Comparison of ENCODE assay signal across 14 mouse cellular contexts in genomic region chr15:56077081-56077480, GRCm38 (mm10).
DNase-seq lines count a peak whose midpoint lies in the region; ATAC-seq and TF ChIP-seq lines count a peak whose summit lies in the region.
"Had no signal": no experiment of that assay in that cellular context is flagged by ENCODE, and none has a peak within 500 bp of the region (broad histone marks: within the 10 kb centered on the region; RNA-seq: fewer than 3 reads in every experiment).

No protein-coding gene starts in this region.

- peaks cover 14% of the 10 kb centered on the region for H3K4me1 ChIP-seq in midbrain, embryonic 13.5 days (replicated peaks)
- peaks cover 8% of the 10 kb centered on the region for H3K4me1 ChIP-seq in midbrain, embryonic 10.5 days
- H3K4me1 ChIP-seq in limb, embryonic 12.5 days (replicated peaks): peaks cover 25% of the 10 kb centered on the region
- H3K4me1 ChIP-seq: liver, embryonic 13.5 days; lung, embryonic 15.5 days had no signal

- no peak overlapping the region for H3K27ac ChIP-seq in midbrain, embryonic 13.5 days
- no peak overlapping the region for H3K27ac ChIP-seq in midbrain, embryonic 10.5 days (replicated peaks)
- H3K27ac ChIP-seq in limb, embryonic 12.5 days: peak overlapping the region; percentile 83
- H3K27ac ChIP-seq in layer of hippocampus, adult 2 months: no peak overlapping the region
- H3K27ac ChIP-seq: liver, embryonic 13.5 days; lung, embryonic 15.5 days; macrophage had no signal

- ATAC-seq in midbrain, embryonic 13.5 days: peak; percentile 32; the same call in 1 of the 2 replicates
- no peak for ATAC-seq in limb, embryonic 12.5 days (ENCODE audit: insufficient number of reproducible peaks, insufficient read depth, low FRiP score, low TSS enrichment, low read depth)
- ATAC-seq: CD4-positive, CD25-positive, alpha-beta regulatory T cell, adult 4 months had no signal

- H3K36me3 ChIP-seq in midbrain, embryonic 13.5 days: no peaks in the 10 kb centered on the region
- no peaks in the 10 kb centered on the region for H3K36me3 ChIP-seq in midbrain, embryonic 10.5 days
- no peaks in the 10 kb centered on the region for H3K36me3 ChIP-seq in limb, embryonic 12.5 days
- H3K36me3 ChIP-seq: G1E; liver, embryonic 13.5 days; lung, embryonic 15.5 days had no signal

- 0 out of 2 replicates have a peak, but pooled peaks cover 4% of the 10 kb centered on the region for H3K9me3 ChIP-seq in midbrain, embryonic 13.5 days
- no peaks in the 10 kb centered on the region for H3K9me3 ChIP-seq in midbrain, embryonic 10.5 days (replicated peaks)
- 0 out of 2 replicates have a peak, but pooled peaks cover 4% of the 10 kb centered on the region for H3K9me3 ChIP-seq in limb, embryonic 12.5 days
- H3K9me3 ChIP-seq: G1E; liver, embryonic 13.5 days; lung, embryonic 15.5 days had no signal

- H3K4me3 ChIP-seq in midbrain, embryonic 13.5 days (replicated peaks): no peak overlapping the region
- no peak overlapping the region for H3K4me3 ChIP-seq in midbrain, embryonic 10.5 days
- no peak overlapping the region for H3K4me3 ChIP-seq in limb, embryonic 12.5 days (replicated peaks)
- H3K4me3 ChIP-seq in layer of hippocampus, adult 2 months: no peak overlapping the region
- H3K4me3 ChIP-seq: liver, embryonic 13.5 days; lung, embryonic 15.5 days had no signal

- no peak for TF ChIP-seq CTCF in layer of hippocampus, adult 2 months (conservative IDR thresholded peaks at IDR 0.05)

- 53% methylated on average over 1 of the region's 1 CpGs for WGBS in midbrain, embryonic 13.5 days
- 72% methylated on average over 1 of the region's 1 CpGs for WGBS in midbrain, embryonic 10.5 days
- 20% methylated on average over 1 of the region's 1 CpGs for WGBS in limb, embryonic 12.5 days

- no peak overlapping the region for H3K4me2 ChIP-seq in midbrain, embryonic 13.5 days (replicated peaks)
- no peak overlapping the region for H3K4me2 ChIP-seq in limb, embryonic 12.5 days
- H3K4me2 ChIP-seq: liver, embryonic 13.5 days; lung, embryonic 15.5 days had no signal

- H3K27me3 ChIP-seq in midbrain, embryonic 13.5 days: no peaks in the 10 kb centered on the region
- H3K27me3 ChIP-seq in midbrain, embryonic 10.5 days (ENCODE audit: low read depth, poor library complexity, severe bottlenecking): no peaks in the 10 kb centered on the region
- H3K27me3 ChIP-seq in limb, embryonic 12.5 days: no peaks in the 10 kb centered on the region
- H3K27me3 ChIP-seq: liver, embryonic 13.5 days; lung, embryonic 15.5 days had no signal

- H3K9ac ChIP-seq in midbrain, embryonic 13.5 days (replicated peaks): no peak overlapping the region
- no peak overlapping the region for H3K9ac ChIP-seq in limb, embryonic 12.5 days (replicated peaks)
- H3K9ac ChIP-seq: liver, embryonic 13.5 days; lung, embryonic 15.5 days had no signal

- DNase-seq in embryo, embryonic 10.5 days (ENCODE audit: low spot score): peak; percentile 25
- DNase-seq in embryo, embryonic 9.5 days (ENCODE audit: extremely low spot score): no peak
- no peak for DNase-seq in midbrain, embryonic 10.5 days (ENCODE audit: low spot score)
- no peak for DNase-seq in layer of hippocampus, adult 2 months (ENCODE audit: low spot score in 2 of 2)
- DNase-seq in testis, postnatal 10 days (ENCODE audit: low spot score): no peak
- DNase-seq in thymus, adult 18-20 months: no peak
- DNase-seq: layer of hippocampus, postnatal 36 days; liver, embryonic 13.5 days had no signal
